Mouse (Mus musculus) intestine, postnatal 0 days (tissue): ENCODE measurements around the gene Ndp. TPM values are rescaled to one million over a fixed set of nuclear protein-coding genes. Genes with fewer than 3 reads are reported as not detected.
A peak's percentile ranks its signal among the peaks of the same experiment; 100 is the strongest.

ENCODE experiments used
- ATAC-seq: fragments of 200-750 bp; cut with Nextera tagmentation; 2 replicates; pipeline ENCODE4 v1.8.0; 2017; ENCODE audit warnings: mild to moderate bottlenecking, moderate TSS enrichment, moderate library complexity
- H3K27ac ChIP-seq: fragments of 300-500 bp; sonication (generic); 2 replicates; pipeline ENCODE4 v1.5.1; 2014; ENCODE audit warnings: mild to moderate bottlenecking, low read depth, low read length, moderate library complexity
- H3K27me3 ChIP-seq: fragments of 300-500 bp; sonication (generic); replicated peaks from 2 replicates; pipeline ENCODE4 v1.6.1; 2014; ENCODE audit warnings: low read length, mixed read lengths; ENCODE audit not compliant: control insufficient read depth, insufficient read depth
- H3K36me3 ChIP-seq: fragments of 300-500 bp; sonication (generic); 2 replicates; pipeline ENCODE4 v1.6.1; 2014; ENCODE audit warnings: mild to moderate bottlenecking, moderate library complexity; ENCODE audit not compliant: control insufficient read depth, insufficient read depth
- H3K4me1 ChIP-seq: fragments of 300-500 bp; sonication (generic); replicated peaks from 2 replicates; pipeline ENCODE4 v1.6.1; 2014; ENCODE audit warnings: antibody characterized with exemption, low read length, mixed read lengths; ENCODE audit not compliant: control insufficient read depth, insufficient read depth
- H3K4me2 ChIP-seq: fragments of 300-500 bp; sonication (generic); replicated peaks from 2 replicates; pipeline ENCODE4 v1.6.1; 2014; ENCODE audit warnings: low read depth, mild to moderate bottlenecking, moderate library complexity
- H3K4me3 ChIP-seq: fragments of 300-500 bp; sonication (generic); 2 replicates; pipeline ENCODE4 v1.5.1; 2014; ENCODE audit warnings: low read depth, low read length
- H3K9ac ChIP-seq: fragments of 300-500 bp; sonication (generic); 2 replicates; pipeline ENCODE4 v1.6.1; 2014; ENCODE audit warnings: mild to moderate bottlenecking, low read depth, low read length
- H3K9me3 ChIP-seq: fragments of 300-500 bp; sonication (generic); 2 replicates; pipeline ENCODE4 v1.6.1; 2016; ENCODE audit warnings: mixed run types; ENCODE audit not compliant: control insufficient read depth
- CTCF ChIP-seq: sonication (generic); IDR thresholded peaks from 2 replicates; pipeline ENCODE4 v1.5.1; 2016; ENCODE audit warnings: low read depth, mild to moderate bottlenecking, control low read depth, antibody characterized with exemption, moderate library complexity
- WGBS: fragments of 180-500 bp; shearing (Covaris S2); extraction: QIAGEN DNeasy Blood & Tissue Kit; methylation state at CpG from one replicate; pipeline ENCODE4 v1.1.7; 2014; 5-methylcytosine and 5-hydroxymethylcytosine counted together
- polyA plus RNA-seq: library from polyadenylated mRNA; unstranded; fragments of >200 nt; fragmentation: Nextera tagmentation; extraction: Ambion mirVana; gene quantifications from 2 replicates; pipeline ENCODE4 v1.2.1, GENCODE M21; 2015

Gene Ndp
- polyA plus RNA-seq, 1 experiment from 2014 or later: 0.12 TPM

DNA sequence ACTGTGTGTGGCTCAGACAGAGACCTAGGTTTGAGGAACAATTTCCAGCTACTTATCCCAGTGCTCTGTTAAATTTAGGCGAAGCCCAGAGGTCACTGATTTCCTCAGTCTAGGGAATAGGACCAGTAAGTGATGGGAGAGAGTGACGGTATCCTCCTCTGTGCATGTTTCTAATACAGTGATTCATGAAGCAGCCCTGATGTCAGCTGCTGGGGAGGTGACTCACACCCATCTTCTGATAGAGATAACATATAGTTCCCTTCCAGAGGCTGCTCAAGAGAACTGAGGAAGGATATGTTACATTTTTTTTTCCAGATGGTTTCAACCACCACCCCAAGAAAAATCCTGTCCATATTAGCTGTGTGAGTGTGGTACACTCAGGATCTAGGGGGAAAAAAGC is 2.9 kb downstream of the Ndp start:
- H3K27me3 ChIP-seq: no peaks in the 10 kb centered on the region
- no peak overlapping the region for H3K4me3 ChIP-seq
- no peak overlapping the region for H3K27ac ChIP-seq
- no peak overlapping the region for H3K4me2 ChIP-seq
- no peak overlapping the region for H3K9ac ChIP-seq
- no peaks in the 10 kb centered on the region for H3K36me3 ChIP-seq
- no peak for ATAC-seq
- WGBS: 80% methylated on average over 2 of the region's 2 CpGs
- no peak for TF ChIP-seq CTCF
- H3K9me3 ChIP-seq: no peaks in the 10 kb centered on the region
- no peaks in the 10 kb centered on the region for H3K4me1 ChIP-seq

DNA sequence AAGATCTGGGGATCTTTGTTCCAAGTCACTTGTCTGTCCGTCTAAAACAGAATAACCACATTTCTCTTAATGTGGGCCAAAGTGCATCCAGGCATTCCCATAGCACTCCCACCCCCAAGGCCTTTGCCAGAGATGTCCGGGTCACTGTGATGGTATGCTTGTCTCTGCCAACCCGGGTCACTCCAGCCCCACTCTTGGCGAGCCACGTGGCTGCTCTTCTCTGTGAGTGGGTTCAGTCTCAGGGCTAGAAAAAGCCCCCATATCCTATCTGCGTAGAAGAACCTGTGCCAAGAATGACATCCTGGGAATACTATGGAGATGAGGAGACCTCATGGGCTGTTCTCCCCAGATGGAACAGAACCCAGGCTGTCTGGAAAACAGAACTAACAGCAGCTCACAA is 4.0 kb downstream of the Ndp start:
- H3K4me1 ChIP-seq: no peaks in the 10 kb centered on the region
- H3K4me2 ChIP-seq: no peak overlapping the region
- H3K36me3 ChIP-seq: no peaks in the 10 kb centered on the region
- no peaks in the 10 kb centered on the region for H3K27me3 ChIP-seq
- H3K9ac ChIP-seq: no peak overlapping the region
- WGBS: 75% methylated on average over 6 of the region's 6 CpGs
- no peak overlapping the region for H3K4me3 ChIP-seq
- no peak for TF ChIP-seq CTCF
- H3K9me3 ChIP-seq: no peaks in the 10 kb centered on the region
- no peak overlapping the region for H3K27ac ChIP-seq
- ATAC-seq: no peak

DNA sequence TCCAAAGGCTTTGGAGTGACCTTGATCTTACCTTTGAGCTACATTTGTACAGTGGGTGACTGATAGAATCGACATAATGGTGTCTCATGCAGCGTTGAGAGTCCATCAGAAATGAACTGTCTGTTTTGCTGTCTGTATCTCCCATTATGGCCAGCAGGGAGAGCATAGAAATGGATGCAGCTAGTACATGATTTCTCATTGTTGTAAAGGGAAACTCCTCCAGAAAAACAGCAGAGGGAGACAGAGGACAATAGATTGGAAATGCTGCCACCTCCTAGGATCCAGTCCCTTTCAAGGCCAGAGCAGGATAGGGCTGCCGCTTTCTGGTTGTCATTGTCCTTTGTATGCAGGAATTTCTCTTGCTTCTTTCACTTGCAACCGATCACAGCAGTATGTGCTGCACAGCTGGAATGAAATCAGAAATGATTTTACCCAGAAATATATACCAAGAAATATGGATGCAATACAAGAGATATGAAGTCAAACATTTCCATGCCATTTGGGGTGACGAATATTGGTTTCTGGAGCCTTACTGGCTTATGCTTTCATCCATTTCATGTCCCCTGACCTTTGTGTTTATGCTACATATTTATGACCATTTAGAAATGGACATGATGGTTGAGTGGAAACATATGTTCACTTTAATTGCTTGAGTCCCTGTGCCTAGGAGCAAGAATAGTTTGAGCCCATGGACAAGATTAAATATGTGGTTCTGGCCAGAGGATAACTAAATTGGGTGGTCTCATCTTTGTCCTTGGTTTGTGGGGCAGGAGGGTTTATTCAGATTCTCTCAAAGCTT is 17.0 kb downstream of the Ndp start:
- no peaks in the 10 kb centered on the region for H3K27me3 ChIP-seq
- WGBS: 40% methylated on average over 5 of the region's 5 CpGs
- no peak overlapping the region for H3K9ac ChIP-seq
- no peak overlapping the region for H3K4me2 ChIP-seq
- H3K4me1 ChIP-seq: no peaks in the 10 kb centered on the region
- TF ChIP-seq CTCF: peak; percentile 89
- H3K36me3 ChIP-seq: no peaks in the 10 kb centered on the region
- H3K27ac ChIP-seq: no peak overlapping the region
- H3K9me3 ChIP-seq: no peaks in the 10 kb centered on the region
- no peak overlapping the region for H3K4me3 ChIP-seq
- no peak; the same call in 1 of the 2 replicates for ATAC-seq

DNA sequence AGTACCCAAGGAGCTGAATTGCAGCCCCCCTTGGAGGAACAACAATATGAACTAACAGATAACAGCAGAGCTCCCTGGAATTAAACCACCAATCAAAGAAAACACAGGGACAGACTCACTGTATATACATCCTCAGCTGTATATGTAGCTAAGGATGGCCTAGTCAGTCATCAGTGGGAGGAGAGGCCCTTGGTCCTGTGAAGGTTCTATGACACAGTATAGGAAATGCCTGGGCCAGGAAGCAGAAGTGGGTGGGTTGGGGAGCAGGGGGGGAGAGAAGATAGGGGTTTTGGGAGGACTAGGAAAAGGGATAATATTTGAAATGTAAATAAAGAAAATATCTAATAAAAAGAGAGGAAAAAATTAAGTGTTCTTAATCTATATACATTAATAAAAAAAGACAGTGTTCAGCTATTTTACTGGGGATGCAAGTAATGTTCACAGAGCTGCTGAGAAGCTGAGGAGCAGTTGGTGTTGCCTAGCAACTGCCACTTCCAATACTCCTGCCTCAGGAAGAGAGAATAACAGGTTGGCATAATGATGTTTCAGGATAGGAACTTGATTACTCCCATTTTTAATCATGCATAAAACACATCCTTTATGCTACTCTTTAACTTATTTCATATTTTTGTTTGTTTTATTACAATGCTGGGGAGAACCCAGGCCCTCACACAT is 43.8 kb downstream of the Ndp start:
- Histone ChIP-seq H3K27me3 (no peaks in the 10 kb centered on the region), H3K4me2 (no peak overlapping the region), H3K9me3 (no peaks in the 10 kb centered on the region), H3K9ac (no peak overlapping the region), H3K27ac (no peak overlapping the region), H3K4me1 (no peaks in the 10 kb centered on the region), H3K36me3 (no peaks in the 10 kb centered on the region), H3K4me3 (no peak overlapping the region)
- no peak for ATAC-seq
- TF ChIP-seq CTCF: no peak

DNA sequence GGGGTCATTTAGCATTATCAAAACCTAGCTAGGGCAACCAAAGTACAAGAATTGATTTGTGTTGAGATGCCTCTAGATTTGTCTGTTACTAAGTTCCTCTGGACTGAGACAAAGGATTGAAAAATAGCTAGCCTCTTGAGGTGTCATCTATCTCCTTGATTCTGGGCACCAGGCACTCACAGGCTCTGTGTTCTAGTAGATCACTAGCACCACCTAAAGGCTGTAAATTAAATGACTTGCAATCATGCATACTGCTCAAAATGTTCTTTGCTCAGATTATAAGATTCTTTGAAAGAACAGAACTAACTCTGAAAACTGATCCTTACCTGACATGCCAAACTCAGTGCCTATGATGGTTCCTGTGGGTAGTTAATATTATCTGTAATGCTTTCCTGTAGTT is 51.3 kb downstream of the Ndp start:
- Histone ChIP-seq H3K4me1 (no peaks in the 10 kb centered on the region), H3K27me3 (no peaks in the 10 kb centered on the region), H3K9ac (no peak overlapping the region), H3K36me3 (no peaks in the 10 kb centered on the region), H3K27ac (no peak overlapping the region), H3K9me3 (no peaks in the 10 kb centered on the region), H3K4me2 (no peak overlapping the region), H3K4me3 (no peak overlapping the region)
- no peak for ATAC-seq
- TF ChIP-seq CTCF: peak; percentile 73

DNA sequence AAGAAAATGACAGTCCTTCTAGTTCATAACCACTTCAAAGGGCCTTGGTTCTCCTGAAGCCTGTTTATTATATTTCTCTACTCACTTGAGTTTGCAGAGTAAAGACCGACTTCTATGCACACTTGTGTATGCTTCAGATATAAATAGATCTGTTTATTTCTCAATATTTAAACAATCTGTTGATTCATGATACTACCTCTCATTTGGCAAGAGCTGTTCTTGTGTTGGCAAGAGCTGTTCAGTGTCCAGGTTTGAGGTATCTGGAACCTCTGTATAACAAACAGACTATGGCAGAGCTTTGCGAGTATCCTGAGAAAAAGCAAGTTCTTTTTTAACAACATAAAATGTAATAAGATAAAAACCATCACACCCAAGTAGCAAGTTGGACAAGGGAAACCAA is 65.5 kb downstream of the Ndp start:
- H3K9ac ChIP-seq: no peak overlapping the region
- no peak for ATAC-seq
- no peak overlapping the region for H3K4me2 ChIP-seq
- 76% methylated on average over 2 of the region's 2 CpGs for WGBS
- H3K27me3 ChIP-seq: no peaks in the 10 kb centered on the region
- no peak overlapping the region for H3K4me3 ChIP-seq
- H3K9me3 ChIP-seq: no peaks in the 10 kb centered on the region
- H3K27ac ChIP-seq: no peak overlapping the region
- TF ChIP-seq CTCF: no peak
- H3K4me1 ChIP-seq: no peaks in the 10 kb centered on the region
- no peaks in the 10 kb centered on the region for H3K36me3 ChIP-seq
